Mouse (Mus musculus) heart, embryonic 12.5 days (tissue): ENCODE measurements around the gene Pcbp2. TPM values are rescaled to one million over a fixed set of nuclear protein-coding genes. Genes with fewer than 3 reads are reported as not detected.

Experiments used
- ATAC-seq: fragments of 200-750 bp; cut with Nextera tagmentation; 2 replicates; pipeline ENCODE4 v1.8.0; 2017; ENCODE audit warnings: moderate TSS enrichment, moderate library complexity; ENCODE audit not compliant: insufficient number of reproducible peaks, low FRiP score
- H3K27ac ChIP-seq: fragments of 300-500 bp; sonication (generic); 2 replicates; pipeline ENCODE4 v1.5.1; 2016; ENCODE audit warnings: mild to moderate bottlenecking, moderate library complexity; ENCODE audit not compliant: poor library complexity, severe bottlenecking
- H3K27me3 ChIP-seq: fragments of 300-500 bp; sonication (generic); replicated peaks from 2 replicates; pipeline ENCODE4 v1.6.1; 2016; ENCODE audit warnings: mild to moderate bottlenecking, moderate library complexity
- H3K36me3 ChIP-seq: fragments of 300-500 bp; sonication (generic); 2 replicates; pipeline ENCODE4 v1.6.1; 2016; ENCODE audit warnings: mild to moderate bottlenecking, moderate library complexity
- H3K4me1 ChIP-seq: fragments of 300-500 bp; sonication (generic); replicated peaks from 2 replicates; pipeline ENCODE4 v1.6.1; 2016; ENCODE audit warnings: mild to moderate bottlenecking
- H3K4me2 ChIP-seq: fragments of 300-500 bp; sonication (generic); 2 replicates; pipeline ENCODE4 v1.6.1; 2016; ENCODE audit warnings: mild to moderate bottlenecking, moderate library complexity
- H3K4me3 ChIP-seq: fragments of 300-500 bp; sonication (generic); 2 replicates; pipeline ENCODE4 v1.5.1; 2016; ENCODE audit warnings: mild to moderate bottlenecking
- H3K9ac ChIP-seq: fragments of 300-500 bp; sonication (generic); 2 replicates; pipeline ENCODE4 v1.6.1; 2016; ENCODE audit warnings: mild to moderate bottlenecking, moderate library complexity
- H3K9me3 ChIP-seq: fragments of 300-500 bp; sonication (generic); replicated peaks from 2 replicates; pipeline ENCODE4 v1.6.1; 2016; ENCODE audit warnings: mild to moderate bottlenecking, moderate library complexity
- WGBS: fragments of 180-500 bp; shearing (Covaris S2); methylation state at CpG from one replicate; pipeline ENCODE4 v1.1.7; 2016; 5-methylcytosine and 5-hydroxymethylcytosine counted together
- polyA plus RNA-seq: library from polyadenylated mRNA; unstranded; fragments of >200 nt; fragmentation: Nextera tagmentation; extraction: Ambion mirVana; gene quantifications from 2 replicates; pipeline ENCODE4 v1.2.1, GENCODE M21; 2016

Pcbp2 gene
- polyA plus RNA-seq, 1 experiment from 2014 or later = 134 TPM

DNA sequence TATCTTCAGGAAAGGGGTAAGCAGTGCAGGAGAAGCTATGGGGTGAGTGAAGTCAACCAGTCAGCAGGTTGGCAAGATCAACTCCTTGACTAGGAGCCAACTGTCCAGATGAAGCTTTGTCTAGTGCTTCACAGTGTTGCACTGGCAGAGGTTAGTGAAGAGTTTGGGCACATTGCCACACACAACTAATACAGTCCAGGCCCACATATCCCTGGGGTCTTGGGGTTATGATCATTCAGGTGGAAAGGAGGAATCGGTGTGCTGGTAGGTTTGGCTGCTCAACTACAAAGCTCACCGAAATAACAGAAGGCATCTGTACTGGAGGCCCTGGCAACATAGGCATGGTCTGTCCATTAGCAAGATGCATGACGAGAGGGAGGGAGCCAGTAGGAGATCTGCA is 77.1 kb downstream of the Pcbp2 start:
- no peak overlapping the region for H3K9ac ChIP-seq
- ATAC-seq = no peak
- no peaks in the 10 kb centered on the region for H3K9me3 ChIP-seq
- H3K36me3 ChIP-seq = peaks cover 78% of the 10 kb centered on the region
- no peak overlapping the region for H3K4me2 ChIP-seq
- 95% methylated on average over 3 of the region's 3 CpGs for WGBS
- H3K27ac ChIP-seq = no peak overlapping the region
- H3K27me3 ChIP-seq = no peaks in the 10 kb centered on the region
- H3K4me3 ChIP-seq = no peak overlapping the region
- H3K4me1 ChIP-seq = peaks cover 9% of the 10 kb centered on the region; the same call in 1 of the 2 replicates

Other genes starting within 250 kb of the Pcbp2 start
- 0.38 and 0.72 TPM in 2 replicates for gene Itgb7, start 238.6 kb upstream of the Pcbp2 start, polyA plus RNA-seq
- 12.0 TPM in 2 replicates for gene Rarg, start 213.0 kb upstream of the Pcbp2 start, polyA plus RNA-seq
- gene Gm9918, start 200.0 kb upstream of the Pcbp2 start, polyA plus RNA-seq = 0.19 TPM in 1 of 2 replicates, not detected in the other
- gene Mfsd5, start 191.1 kb upstream of the Pcbp2 start, polyA plus RNA-seq = 46.2 and 48.2 TPM in 2 replicates
- 24.0 and 26.1 TPM in 2 replicates for gene Espl1, start 174.3 kb upstream of the Pcbp2 start, polyA plus RNA-seq
- 267 and 273 TPM in 2 replicates for gene Pfdn5, start 144.4 kb upstream of the Pcbp2 start, polyA plus RNA-seq
- gene Myg1, start 138.8 kb upstream of the Pcbp2 start, polyA plus RNA-seq = 58.8 and 60.7 TPM in 2 replicates
- gene Aaas, start 119.8 kb upstream of the Pcbp2 start, polyA plus RNA-seq = 53.8 and 55.8 TPM in 2 replicates
- gene Sp7, start 103.4 kb upstream of the Pcbp2 start, polyA plus RNA-seq = 0.34 and 0.58 TPM in 2 replicates
- gene Sp1, start 64.4 kb upstream of the Pcbp2 start, polyA plus RNA-seq = 6.9 and 7.3 TPM in 2 replicates
- 0.38 and 0.71 TPM in 2 replicates for gene Amhr2, start 25.2 kb upstream of the Pcbp2 start, polyA plus RNA-seq
- gene Prr13, start 11.5 kb upstream of the Pcbp2 start, polyA plus RNA-seq = 116 and 119 TPM in 2 replicates
- not detected in 2 replicates for gene Gm10337, start 33.2 kb downstream of the Pcbp2 start, polyA plus RNA-seq
- gene Map3k12, start 46.5 kb downstream of the Pcbp2 start, polyA plus RNA-seq = 14.7 and 17.3 TPM in 2 replicates
- gene Tarbp2, start 47.7 kb downstream of the Pcbp2 start, polyA plus RNA-seq = 100 and 104 TPM in 2 replicates
- gene Npff, start 54.4 kb downstream of the Pcbp2 start, polyA plus RNA-seq = 2.2 and 2.8 TPM in 2 replicates
- gene Gm28047, start 154.5 kb downstream of the Pcbp2 start, polyA plus RNA-seq = not detected in 2 replicates
- gene Atf7, start 154.9 kb downstream of the Pcbp2 start, polyA plus RNA-seq = 31.0 and 32.5 TPM in 2 replicates
- gene Atp5g2, start 201.8 kb downstream of the Pcbp2 start, polyA plus RNA-seq = 73.0 and 88.2 TPM in 2 replicates